Mouse (Mus musculus): ENCODE measurements around the gene St6galnac4. TPM values are rescaled to one million over a fixed set of nuclear protein-coding genes. Genes with fewer than 3 reads are reported as not detected.

Gene St6galnac4
- polyA plus RNA-seq, 1 experiment, result 7.2 TPM

- Histone ChIP-seq H3K27ac (ENCODE audit: insufficient read depth, low read depth, low read length) (no peak overlapping the region), H3K36me3 (ENCODE audit: control insufficient read depth, insufficient read depth, low read length) (no peaks in the 10 kb centered on the region), H3K4me1 (ENCODE audit: control insufficient read depth, insufficient read depth, low read length) (no peaks in the 10 kb centered on the region), H3K4me3 (ENCODE audit: insufficient read depth, low read depth, low read length) (no peak overlapping the region), H3K27me3 (replicated peaks; ENCODE audit: control insufficient read depth, insufficient read depth, low read length) (no peaks in the 10 kb centered on the region)
- DNase-seq, result peak; percentile 29
- TF ChIP-seq CTCF (conservative IDR thresholded peaks at IDR 0.05; ENCODE audit: insufficient read depth, insufficient read length, low read depth, low read length), result no peak
- TF ChIP-seq POLR2A (IDR thresholded peaks at IDR 0.05; ENCODE audit: low read depth, low read length), result no peak
- WGBS, result 47% methylated on average over 10 of the region's 10 CpGs
Observed at GRCm38 (mm10) chr2:32590224-32590623, 3.3 kb downstream of the St6galnac4 start.

- Histone ChIP-seq H3K36me3 (ENCODE audit: control insufficient read depth, insufficient read depth, low read length) (no peaks in the 10 kb centered on the region), H3K4me1 (ENCODE audit: control insufficient read depth, insufficient read depth, low read length) (no peaks in the 10 kb centered on the region), H3K27ac (ENCODE audit: insufficient read depth, low read depth, low read length) (no peak overlapping the region), H3K4me3 (ENCODE audit: insufficient read depth, low read depth, low read length) (no peak overlapping the region), H3K27me3 (replicated peaks; ENCODE audit: control insufficient read depth, insufficient read depth, low read length) (no peaks in the 10 kb centered on the region)
- 82% methylated on average over 6 of the region's 6 CpGs for WGBS
- no peak for TF ChIP-seq CTCF (conservative IDR thresholded peaks at IDR 0.05; ENCODE audit: insufficient read depth, insufficient read length, low read depth, low read length)
- no peak for TF ChIP-seq POLR2A (IDR thresholded peaks at IDR 0.05; ENCODE audit: low read depth, low read length)
- DNase-seq, result no peak
Observed at GRCm38 (mm10) chr2:32591249-32591648, 4.4 kb downstream of the St6galnac4 start.

DNA sequence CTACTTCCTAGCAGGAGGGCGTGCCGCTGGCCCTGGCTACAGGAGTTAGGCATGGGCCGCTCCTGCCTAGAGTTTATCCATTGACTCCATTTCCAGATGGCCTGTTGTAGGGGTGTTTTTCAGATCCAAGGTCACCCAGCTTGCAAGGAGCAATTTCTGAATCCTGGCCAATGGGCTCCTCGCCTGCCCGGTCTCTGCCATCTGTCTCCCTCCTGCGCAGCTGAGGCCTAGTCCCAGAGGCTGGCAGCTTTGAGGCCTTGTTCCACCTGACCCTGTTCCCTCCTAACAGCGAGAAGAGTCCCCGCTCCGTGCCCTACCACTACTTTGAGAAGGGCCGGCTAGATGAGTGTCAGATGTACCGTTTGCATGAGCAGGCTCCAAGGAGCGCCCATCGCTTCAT, 9.8 kb downstream of the St6galnac4 start:
- no peak for DNase-seq
- H3K27ac ChIP-seq (ENCODE audit: insufficient read depth, low read depth, low read length), result no peak overlapping the region
- WGBS, result 94% methylated on average over 13 of the region's 13 CpGs
- H3K36me3 ChIP-seq (ENCODE audit: control insufficient read depth, insufficient read depth, low read length), result no peaks in the 10 kb centered on the region
- H3K4me3 ChIP-seq (ENCODE audit: insufficient read depth, low read depth, low read length), result no peak overlapping the region
- no peak for TF ChIP-seq POLR2A (IDR thresholded peaks at IDR 0.05; ENCODE audit: low read depth, low read length)
- TF ChIP-seq CTCF (conservative IDR thresholded peaks at IDR 0.05; ENCODE audit: insufficient read depth, insufficient read length, low read depth, low read length), result no peak
- H3K4me1 ChIP-seq (ENCODE audit: control insufficient read depth, insufficient read depth, low read length), result no peaks in the 10 kb centered on the region
- no peaks in the 10 kb centered on the region for H3K27me3 ChIP-seq (replicated peaks; ENCODE audit: control insufficient read depth, insufficient read depth, low read length)

DNA sequence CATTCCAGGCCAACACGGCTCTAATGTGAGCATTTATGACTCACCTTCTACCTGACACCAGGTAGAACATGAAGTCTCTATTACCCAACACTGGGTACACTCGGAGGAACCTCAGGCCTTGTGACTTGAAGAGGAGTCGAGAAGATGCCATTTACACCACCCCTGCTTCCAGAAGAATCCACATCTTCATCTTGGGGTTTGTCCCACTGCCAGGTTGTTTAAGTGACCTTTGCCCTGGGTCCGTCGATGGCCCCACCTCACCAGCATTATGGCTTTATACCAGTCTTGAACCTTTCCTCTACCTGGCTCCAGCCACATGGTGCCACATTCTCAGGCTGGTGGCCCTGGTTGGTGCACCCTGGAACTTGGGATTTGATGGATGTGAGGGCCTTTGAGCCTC, 10.4 kb downstream of the St6galnac4 start:
- no peaks in the 10 kb centered on the region for H3K4me1 ChIP-seq (ENCODE audit: control insufficient read depth, insufficient read depth, low read length)
- H3K27me3 ChIP-seq (replicated peaks; ENCODE audit: control insufficient read depth, insufficient read depth, low read length), result no peaks in the 10 kb centered on the region
- WGBS, result 83% methylated on average over 5 of the region's 5 CpGs
- H3K4me3 ChIP-seq (ENCODE audit: insufficient read depth, low read depth, low read length), result no peak overlapping the region
- no peak for DNase-seq
- no peak overlapping the region for H3K27ac ChIP-seq (ENCODE audit: insufficient read depth, low read depth, low read length)
- H3K36me3 ChIP-seq (ENCODE audit: control insufficient read depth, insufficient read depth, low read length), result no peaks in the 10 kb centered on the region
- TF ChIP-seq CTCF (conservative IDR thresholded peaks at IDR 0.05; ENCODE audit: insufficient read depth, insufficient read length, low read depth, low read length), result no peak
- no peak for TF ChIP-seq POLR2A (IDR thresholded peaks at IDR 0.05; ENCODE audit: low read depth, low read length)

DNA sequence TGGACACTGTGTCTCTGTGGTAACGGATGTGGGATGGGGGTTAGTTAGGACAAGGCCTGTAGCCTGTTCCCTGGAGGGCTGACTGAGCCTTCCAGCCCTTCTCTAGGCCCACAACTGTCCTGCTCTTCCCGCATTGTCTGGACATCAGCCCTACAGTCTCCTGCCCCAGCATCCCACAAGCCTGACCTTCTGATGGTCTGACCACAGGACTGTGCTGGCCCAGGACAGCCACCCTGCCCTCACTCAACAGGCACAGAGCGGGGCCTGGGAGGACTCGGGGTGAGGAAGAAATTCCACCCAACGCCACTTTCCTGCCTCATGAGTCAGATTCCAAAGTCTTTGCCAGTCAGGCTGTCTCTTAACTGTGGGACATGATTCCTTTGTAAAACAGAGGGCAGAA, 10.8 kb downstream of the St6galnac4 start:
- Histone ChIP-seq H3K27me3 (replicated peaks; ENCODE audit: control insufficient read depth, insufficient read depth, low read length) (no peaks in the 10 kb centered on the region), H3K4me1 (ENCODE audit: control insufficient read depth, insufficient read depth, low read length) (no peaks in the 10 kb centered on the region), H3K4me3 (ENCODE audit: insufficient read depth, low read depth, low read length) (no peak overlapping the region), H3K36me3 (ENCODE audit: control insufficient read depth, insufficient read depth, low read length) (no peaks in the 10 kb centered on the region), H3K27ac (ENCODE audit: insufficient read depth, low read depth, low read length) (no peak overlapping the region)
- TF ChIP-seq POLR2A (IDR thresholded peaks at IDR 0.05; ENCODE audit: low read depth, low read length) (no peak), CTCF (conservative IDR thresholded peaks at IDR 0.05; ENCODE audit: insufficient read depth, insufficient read length, low read depth, low read length) (no peak)
- WGBS, result 82% methylated on average over 5 of the region's 5 CpGs
- DNase-seq, result no peak

- TF ChIP-seq POLR2A (IDR thresholded peaks at IDR 0.05; ENCODE audit: low read depth, low read length) (no peak), CTCF (conservative IDR thresholded peaks at IDR 0.05; ENCODE audit: insufficient read depth, insufficient read length, low read depth, low read length) (no peak)
- Histone ChIP-seq H3K4me3 (ENCODE audit: insufficient read depth, low read depth, low read length) (no peak overlapping the region), H3K27me3 (replicated peaks; ENCODE audit: control insufficient read depth, insufficient read depth, low read length) (no peaks in the 10 kb centered on the region), H3K27ac (ENCODE audit: insufficient read depth, low read depth, low read length) (no peak overlapping the region), H3K36me3 (ENCODE audit: control insufficient read depth, insufficient read depth, low read length) (no peaks in the 10 kb centered on the region), H3K4me1 (ENCODE audit: control insufficient read depth, insufficient read depth, low read length) (no peaks in the 10 kb centered on the region)
- peak; percentile 56 for DNase-seq
- 52% methylated on average over 8 of the region's 8 CpGs for WGBS
Observed at GRCm38 (mm10) chr2:32598506-32598905, 11.6 kb downstream of the St6galnac4 start.

GRCm38 (mm10) chr2:32599409-32599808, 12.5 kb downstream of the St6galnac4 start, which contains the start of gene St6galnac6:
St6galnac6 (plus strand) TSS chr2:32599709.
- Histone ChIP-seq H3K4me1 (ENCODE audit: control insufficient read depth, insufficient read depth, low read length) (no peaks in the 10 kb centered on the region), H3K36me3 (ENCODE audit: control insufficient read depth, insufficient read depth, low read length) (no peaks in the 10 kb centered on the region), H3K27ac (ENCODE audit: insufficient read depth, low read depth, low read length) (no peak within 1 kb of the TSS), H3K27me3 (replicated peaks; ENCODE audit: control insufficient read depth, insufficient read depth, low read length) (no peaks in the 10 kb centered on the region), H3K4me3 (ENCODE audit: insufficient read depth, low read depth, low read length) (no peak within 1 kb of the TSS)
- WGBS, result 86% methylated on average over 3 of the region's 3 CpGs
- TF ChIP-seq CTCF (conservative IDR thresholded peaks at IDR 0.05; ENCODE audit: insufficient read depth, insufficient read length, low read depth, low read length) (no peak), POLR2A (IDR thresholded peaks at IDR 0.05; ENCODE audit: low read depth, low read length) (no peak)
- DNase-seq, result no peak

Measured in kidney, adult 2 months (tissue).